ENCODE assay signal across 9 mouse cellular contexts in genomic region chr14:118919025-118919424, GRCm38 (mm10). TPM values are rescaled to one million over a fixed set of nuclear protein-coding genes. Genes with fewer than 3 reads are reported as not detected.
DNase-seq lines count a peak whose midpoint lies in the region; ATAC-seq and TF ChIP-seq lines count a peak whose summit lies in the region.
"Had no signal": no experiment of that assay in that cellular context is flagged by ENCODE, and none has a peak within 500 bp of the region (broad histone marks: within the 10 kb centered on the region; RNA-seq: fewer than 3 reads in every experiment).

No protein-coding gene starts in this region.

- H3K4me3 ChIP-seq in forebrain, embryonic 14.5 days (ENCODE audit: low read depth, low read length), result no peak overlapping the region
- H3K4me3 ChIP-seq in forebrain, embryonic 15.5 days, result no peak overlapping the region
- H3K4me3 ChIP-seq in liver, adult 2 months (ENCODE audit: insufficient read depth, low read depth, low read length), result no peak overlapping the region
- H3K4me3 ChIP-seq: erythroblast, embryonic 14.5 days had no signal

- H3K27me3 ChIP-seq in forebrain, embryonic 14.5 days (replicated peaks; ENCODE audit: control insufficient read depth, insufficient read depth, low read length), result no peaks in the 10 kb centered on the region
- no peaks in the 10 kb centered on the region for H3K27me3 ChIP-seq in forebrain, embryonic 15.5 days
- peaks cover 10% of the 10 kb centered on the region for H3K27me3 ChIP-seq in liver, adult 2 months (ENCODE audit: control insufficient read depth, insufficient read depth, low read length)

- no peaks in the 10 kb centered on the region for H3K79me2 ChIP-seq in liver, adult 2 months (ENCODE audit: control insufficient read depth, insufficient read depth, low read length)

- H3K36me3 ChIP-seq in forebrain, embryonic 14.5 days (ENCODE audit: control insufficient read depth, insufficient read depth, low read length), result peaks cover 39% of the 10 kb centered on the region; the same call in 1 of the 2 replicates
- peaks cover 13% of the 10 kb centered on the region for H3K36me3 ChIP-seq in forebrain, embryonic 15.5 days
- no peaks in the 10 kb centered on the region for H3K36me3 ChIP-seq in liver, adult 2 months (ENCODE audit: control insufficient read depth, insufficient read depth, low read length)

- no peak overlapping the region for H3K27ac ChIP-seq in forebrain, embryonic 14.5 days (ENCODE audit: low read depth, low read length)
- H3K27ac ChIP-seq in forebrain, embryonic 15.5 days (replicated peaks), result no peak overlapping the region
- H3K27ac ChIP-seq in liver, adult 2 months (replicated peaks; ENCODE audit: insufficient read depth, low read depth, low read length), result no peak overlapping the region

- 72% methylated on average over 8 of the region's 8 CpGs for WGBS in forebrain, embryonic 14.5 days
- 68% methylated on average over 8 of the region's 8 CpGs for WGBS in forebrain, embryonic 15.5 days
- WGBS in liver, adult 2 months, result 53% methylated on average over 8 of the region's 8 CpGs

- no peak overlapping the region for H3K9ac ChIP-seq in forebrain, embryonic 14.5 days (ENCODE audit: low read length)
- no peak overlapping the region for H3K9ac ChIP-seq in forebrain, embryonic 15.5 days (replicated peaks)
- no peak overlapping the region for H3K9ac ChIP-seq in liver, adult 2 months (ENCODE audit: low read depth, low read length)

- no peak for TF ChIP-seq POLR2A in liver, adult 2 months (IDR thresholded peaks at IDR 0.05; ENCODE audit: extremely low read depth, insufficient read depth, low read length)

- H3K4me1 ChIP-seq in forebrain, embryonic 14.5 days (ENCODE audit: control insufficient read depth, insufficient read depth, low read length), result peaks cover 32% of the 10 kb centered on the region
- H3K4me1 ChIP-seq in forebrain, embryonic 15.5 days, result peaks cover 35% of the 10 kb centered on the region
- H3K4me1 ChIP-seq in liver, adult 2 months (ENCODE audit: control insufficient read depth, insufficient read depth, low read length), result peaks cover 3% of the 10 kb centered on the region; the same call in 1 of the 2 replicates

- no peak overlapping the region for H3K4me2 ChIP-seq in forebrain, embryonic 14.5 days (ENCODE audit: low read length)
- H3K4me2 ChIP-seq in forebrain, embryonic 15.5 days (replicated peaks), result no peak overlapping the region

- no peaks in the 10 kb centered on the region for H3K9me3 ChIP-seq in forebrain, embryonic 14.5 days (replicated peaks; ENCODE audit: control insufficient read depth, low read length)
- no peaks in the 10 kb centered on the region for H3K9me3 ChIP-seq in forebrain, embryonic 15.5 days

- TF ChIP-seq CTCF in liver, adult 2 months (IDR thresholded peaks at IDR 0.05; ENCODE audit: low read depth, low read length), result peak; percentile 37

- peak; percentile 16; the same call in 1 of the 2 replicates for ATAC-seq in forebrain, embryonic 14.5 days
- ATAC-seq in forebrain, embryonic 15.5 days (replicated peaks), result no peak
- peak; percentile 73 for ATAC-seq in megakaryocyte-erythroid progenitor cell, adult 5-6 weeks (replicated peaks; ENCODE audit: low FRiP score, low TSS enrichment, poor library complexity, severe bottlenecking)

- intact Hi-C loops in left cerebral cortex, postnatal 4 days (cut with DNase I), result no loop called here

- DNase-seq in forebrain, embryonic 14.5 days (ENCODE audit: low spot score), result peak; percentile 46
- peak; percentile 51 for DNase-seq in liver, adult 2 months (ENCODE audit: extremely low read depth, low read depth, low spot score)
- DNase-seq in liver (no peak), ZHBTc4 (ENCODE audit: low read depth, low spot score) (peak; percentile 39)
- no peak for DNase-seq in left cerebral cortex, postnatal 4 days
- DNase-seq in thymus, adult 18-20 months, result no peak

RNA-seq across cellular contexts. Expression of gene Dzip1, which starts 6.2 kb away (rescaled TPM):
- polyA plus RNA-seq in forebrain, embryonic 14.5 days (2014; fragmentation: Nextera tagmentation; extraction: Ambion mirVana), result 30.2 and 40.4 TPM in 2 replicates
- 40.8 and 41.4 TPM in 2 replicates for polyA plus RNA-seq in forebrain, embryonic 15.5 days (2015; fragmentation: Nextera tagmentation; extraction: Ambion mirVana)
- total RNA-seq in liver, adult 2 months (2014; rRNA removed), result 0.55 and 0.74 TPM in 2 replicates
- polyA plus RNA-seq in liver, adult 2 months (2012; rRNA removed), result 0.23 and 0.44 TPM in 2 replicates
- 3.8 and 5.6 TPM in 2 replicates for total RNA-seq in megakaryocyte-erythroid progenitor cell, adult 5-6 weeks (2014; fragmentation: Nextera tagmentation)
- 0.76 and 2.8 TPM in 2 replicates for total RNA-seq in megakaryocyte-erythroid progenitor cell, adult 5-6 weeks (2017)
- 100 to 1,000 TPM; 180 to 196 TPM for total RNA-seq in left cerebral cortex, postnatal 4 days (2021)

RNA-seq across cellular contexts. Expression of gene Dnajc3, which starts 18.8 kb away (rescaled TPM):
- polyA plus RNA-seq in forebrain, embryonic 14.5 days (2014; fragmentation: Nextera tagmentation; extraction: Ambion mirVana), result 18.8 and 21.5 TPM in 2 replicates
- 17.9 and 19.0 TPM in 2 replicates for polyA plus RNA-seq in forebrain, embryonic 15.5 days (2015; fragmentation: Nextera tagmentation; extraction: Ambion mirVana)
- total RNA-seq in liver, adult 2 months (2014; rRNA removed), result 155 and 159 TPM in 2 replicates
- polyA plus RNA-seq in liver, adult 2 months (2012; rRNA removed), result 32.4 and 40.2 TPM in 2 replicates
- 21.3 and 26.6 TPM in 2 replicates for total RNA-seq in megakaryocyte-erythroid progenitor cell, adult 5-6 weeks (2014; fragmentation: Nextera tagmentation)
- total RNA-seq in megakaryocyte-erythroid progenitor cell, adult 5-6 weeks (2017), result 53.3 and 67.5 TPM in 2 replicates
- 10 to 100 TPM; 22.5 to 25.5 TPM for total RNA-seq in left cerebral cortex, postnatal 4 days (2021)

Comparison
In these comparisons a context has a peak if more than half of its experiments do, and no peak if none do; other contexts are left out.
1. DNase-seq: peak in forebrain, embryonic 14.5 days (single experiment), liver, adult 2 months (single experiment) and ZHBTc4 (single experiment); none in liver (single experiment), left cerebral cortex, postnatal 4 days (single experiment) and thymus, adult 18-20 months (0 of 2).
2. RNA of gene Dzip1, which starts 6.2 kb away (total RNA-seq): 180 to 196 TPM in left cerebral cortex, postnatal 4 days; 0.76 to 5.6 TPM in megakaryocyte-erythroid progenitor cell, adult 5-6 weeks and 0.55 to 0.74 TPM in liver, adult 2 months; every median in the first group is over 10 times any median in the second.